Mouse (Mus musculus): ENCODE measurements around the gene Sh3rf1.

DNA sequence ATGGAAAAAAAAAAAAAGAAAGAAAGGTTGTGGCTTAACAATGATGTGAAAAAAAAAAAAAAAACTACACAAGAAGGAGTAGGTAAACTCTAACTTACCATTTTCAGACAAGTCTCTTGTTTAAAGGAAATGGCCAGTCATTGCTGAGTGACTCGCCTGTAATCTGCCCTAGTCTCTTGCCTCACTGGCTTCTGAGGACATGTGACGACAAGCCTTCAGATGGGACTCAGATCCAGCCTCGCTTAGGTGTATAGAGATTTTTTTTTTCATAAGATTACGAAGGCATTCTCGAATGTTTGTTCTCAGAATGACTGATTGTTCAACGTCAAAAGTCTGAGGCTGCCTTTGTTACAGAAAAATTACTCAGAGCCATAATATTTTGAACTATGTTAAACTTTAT lies 116.0 kb downstream of the Sh3rf1 start:
- TF ChIP-seq USF1 (IDR thresholded peaks at IDR 0.05; ENCODE audit: low read depth) (no peak), CTCF (IDR thresholded peaks at IDR 0.05; ENCODE audit: control insufficient read depth, insufficient read depth, insufficient read length) (no peak), MAX (IDR thresholded peaks at IDR 0.05) (no peak), MYOD1 (IDR thresholded peaks at IDR 0.05; ENCODE audit: control insufficient read depth, insufficient read length, low read depth) (no peak), MYOG (IDR thresholded peaks at IDR 0.05; ENCODE audit: control insufficient read depth, extremely low read depth, insufficient read length) (no peak), CEBPB (IDR thresholded peaks at IDR 0.05; ENCODE audit: low read depth) (no peak), FOSL1 (IDR thresholded peaks at IDR 0.05; ENCODE audit: insufficient read depth, low read length, poor library complexity, severe bottlenecking) (no peak)

Data from C2C12 (cell line).